Mouse (Mus musculus) kidney, postnatal 0 days (tissue): Measurements from ENCODE around the gene Vil1. TPM values are rescaled to one million over a fixed set of nuclear protein-coding genes. Genes with fewer than 3 reads are reported as not detected.

Experiments used
- ATAC-seq: fragments of 200-750 bp; cut with Nextera tagmentation; replicated peaks from 2 replicates; pipeline ENCODE4 v1.8.0; 2017; ENCODE audit warnings: low read depth, moderate number of reproducible peaks, moderate TSS enrichment, moderate library complexity; ENCODE audit not compliant: low FRiP score
- DNase-seq: peaks from one replicate; pipeline ENCODE4 v3.0.0-alpha.2; 2016; ENCODE audit warnings: low spot score
- H3K27ac ChIP-seq: fragments of 300-500 bp; sonication (generic); 2 replicates; pipeline ENCODE4 v1.5.1; 2014; ENCODE audit warnings: mild to moderate bottlenecking
- H3K27me3 ChIP-seq: fragments of 300-500 bp; sonication (generic); 2 replicates; pipeline ENCODE4 v1.6.1; 2014; ENCODE audit warnings: low read length, mixed read lengths; ENCODE audit not compliant: insufficient read depth
- H3K36me3 ChIP-seq: fragments of 300-500 bp; sonication (generic); 2 replicates; pipeline ENCODE4 v1.6.1; 2014; ENCODE audit warnings: low read length, mixed read lengths; ENCODE audit not compliant: insufficient read depth
- H3K4me1 ChIP-seq: fragments of 300-500 bp; sonication (generic); replicated peaks from 2 replicates; pipeline ENCODE4 v1.6.1; 2014; ENCODE audit warnings: antibody characterized with exemption, low read length, mixed read lengths; ENCODE audit not compliant: insufficient read depth
- H3K4me2 ChIP-seq: fragments of 300-500 bp; sonication (generic); 2 replicates; pipeline ENCODE4 v1.6.1; 2014; ENCODE audit warnings: mild to moderate bottlenecking, low read length, moderate library complexity, mixed read lengths
- H3K4me3 ChIP-seq: fragments of 300-500 bp; sonication (generic); replicated peaks from 2 replicates; pipeline ENCODE4 v1.5.1; 2014; ENCODE audit warnings: low read depth, low read length
- H3K9ac ChIP-seq: fragments of 300-500 bp; sonication (generic); 2 replicates; pipeline ENCODE4 v1.6.1; 2014; ENCODE audit warnings: low read depth, low read length
- H3K9me3 ChIP-seq: fragments of 300-500 bp; sonication (generic); replicated peaks from 2 replicates; pipeline ENCODE4 v1.6.1; 2016; ENCODE audit warnings: low read length, inconsistent platforms, mixed read lengths
- CTCF ChIP-seq: IDR thresholded peaks from 2 replicates; pipeline ENCODE4 v1.5.1; 2016; ENCODE audit warnings: antibody characterized with exemption, low read depth, mild to moderate bottlenecking, moderate library complexity
- WGBS: fragments of 180-500 bp; shearing (Covaris S2); extraction: QIAGEN DNeasy Blood & Tissue Kit; methylation state at CpG from one replicate; pipeline ENCODE4 v1.1.7; 2014; 5-methylcytosine and 5-hydroxymethylcytosine counted together
- microRNA counts: library from miRNA; unstranded; fragments of <30 nt; microRNA quantifications from one replicate; lab custom pipeline; 2015
- microRNA-seq: library from miRNA; unstranded; fragments of <30 nt; microRNA quantifications from one replicate; pipeline ENCODE4, GENCODE M21; 2016
- polyA plus RNA-seq: library from polyadenylated mRNA; unstranded; fragments of >200 nt; fragmentation: Nextera tagmentation; extraction: Ambion mirVana; gene quantifications from 2 replicates; pipeline ENCODE4 v1.2.1, GENCODE M21; 2015

Vil1 gene
- polyA plus RNA-seq, 1 experiment from 2014 or later = 17.0 TPM

GRCm38 (mm10) chr1:74437702-74438427, 28.7 kb downstream of the Vil1 start:
- Histone ChIP-seq H3K27me3 (no peaks in the 10 kb centered on the region), H3K9ac (no peak overlapping the region), H3K36me3 (peaks cover 47% of the 10 kb centered on the region), H3K4me3 (no peak overlapping the region), H3K4me1 (no peaks in the 10 kb centered on the region), H3K27ac (no peak overlapping the region), H3K4me2 (no peak overlapping the region), H3K9me3 (no peaks in the 10 kb centered on the region)
- no peak for TF ChIP-seq CTCF
- DNase-seq (no peak), ATAC-seq (no peak)
- 77% methylated on average over 8 of the region's 8 CpGs for WGBS

- TF ChIP-seq CTCF = no peak
- H3K4me2 ChIP-seq = no peak overlapping the region
- H3K27ac ChIP-seq = no peak overlapping the region
- H3K4me3 ChIP-seq = no peak overlapping the region
- H3K4me1 ChIP-seq = no peaks in the 10 kb centered on the region
- 90% methylated on average over 19 of the region's 19 CpGs for WGBS
- H3K9ac ChIP-seq = no peak overlapping the region
- no peaks in the 10 kb centered on the region for H3K9me3 ChIP-seq
- DNase-seq (no peak), ATAC-seq (no peak)
- peaks cover 43% of the 10 kb centered on the region for H3K36me3 ChIP-seq
- H3K27me3 ChIP-seq = no peaks in the 10 kb centered on the region
Measured at GRCm38 (mm10) chr1:74439166-74439876, 30.1 kb downstream of the Vil1 start.

- no peak for DNase-seq
- ATAC-seq = no peak
- H3K4me1 ChIP-seq = no peaks in the 10 kb centered on the region
- no peak for TF ChIP-seq CTCF
- H3K9me3 ChIP-seq = no peaks in the 10 kb centered on the region
- H3K27ac ChIP-seq = no peak overlapping the region
- H3K4me3 ChIP-seq = no peak overlapping the region
- H3K9ac ChIP-seq = no peak overlapping the region
- WGBS = 81% methylated on average over 2 of the region's 2 CpGs
- peaks cover 25% of the 10 kb centered on the region; the same call in 1 of the 2 replicates for H3K36me3 ChIP-seq
- no peak overlapping the region for H3K4me2 ChIP-seq
- H3K27me3 ChIP-seq = no peaks in the 10 kb centered on the region
Measured at GRCm38 (mm10) chr1:74444538-74444937, 35.4 kb downstream of the Vil1 start.

- peaks cover 42% of the 10 kb centered on the region for H3K36me3 ChIP-seq
- H3K4me2 ChIP-seq = no peak overlapping the region
- no peak overlapping the region for H3K27ac ChIP-seq
- H3K4me1 ChIP-seq = no peaks in the 10 kb centered on the region
- 31% methylated on average over 4 of the region's 4 CpGs for WGBS
- no peaks in the 10 kb centered on the region for H3K27me3 ChIP-seq
- H3K9me3 ChIP-seq = no peaks in the 10 kb centered on the region
- DNase-seq (peak; percentile 92), ATAC-seq (peak; percentile 86)
- TF ChIP-seq CTCF = peak; percentile 76
- H3K9ac ChIP-seq = no peak overlapping the region
- no peak overlapping the region for H3K4me3 ChIP-seq
Measured at GRCm38 (mm10) chr1:74452611-74453045, 43.5 kb downstream of the Vil1 start.

- peak; percentile 76 for TF ChIP-seq CTCF
- Histone ChIP-seq H3K9me3 (no peaks in the 10 kb centered on the region), H3K27me3 (no peaks in the 10 kb centered on the region), H3K9ac (no peak overlapping the region), H3K27ac (no peak overlapping the region), H3K4me3 (no peak overlapping the region), H3K36me3 (peaks cover 28% of the 10 kb centered on the region), H3K4me1 (no peaks in the 10 kb centered on the region), H3K4me2 (no peak overlapping the region)
- DNase-seq (peak; percentile 66), ATAC-seq (no peak)
- WGBS = 57% methylated on average over 2 of the region's 2 CpGs
Measured at GRCm38 (mm10) chr1:74460273-74460672, 51.1 kb downstream of the Vil1 start.

MicroRNA genes within 50 kb of the gene (microRNA counts, 519-probe panel; counts per million panel counts)
- 5,363 counts per million, percentile 86 among the panel's probes with 10 or more counts for microRNA mmu-miR-26b (lab: Ali Mortazavi, UCI)

Small RNAs within 50 kb of the gene (microRNA-seq; reads per million reads assigned to microRNA genes)
- gene Mir26b = 35,722 reads per million, percentile 98 among the genes with 10 or more reads in this experiment

Other genes with a start within 250 kb of the Vil1 start
- not detected in 2 replicates for gene Cxcr1, start 214.7 kb upstream of the Vil1 start, polyA plus RNA-seq
- gene Arpc2, start 173.3 kb upstream of the Vil1 start, polyA plus RNA-seq = 487 TPM in 2 replicates
- gene Gpbar1, start 130.8 kb upstream of the Vil1 start, polyA plus RNA-seq = 1.0 and 1.7 TPM in 2 replicates
- gene Aamp, start 124.6 kb upstream of the Vil1 start, polyA plus RNA-seq = 248 and 264 TPM in 2 replicates
- 162 and 169 TPM in 2 replicates for gene Pnkd, start 124.4 kb upstream of the Vil1 start, polyA plus RNA-seq
- 27.8 and 30.8 TPM in 2 replicates for gene Tmbim1, start 103.8 kb upstream of the Vil1 start, polyA plus RNA-seq
- 0.59 and 0.75 TPM in 2 replicates for gene Catip, start 47.3 kb upstream of the Vil1 start, polyA plus RNA-seq
- gene Slc11a1, start 34.2 kb upstream of the Vil1 start, polyA plus RNA-seq = 2.6 and 3.6 TPM in 2 replicates
- gene Ctdsp1, start 17.9 kb upstream of the Vil1 start, polyA plus RNA-seq = 73.3 and 75.8 TPM in 2 replicates
- 49.8 and 51.6 TPM in 2 replicates for gene Cnot9, start 96.7 kb downstream of the Vil1 start, polyA plus RNA-seq
- gene Plcd4, start 133.5 kb downstream of the Vil1 start, polyA plus RNA-seq = 1.0 and 1.1 TPM in 2 replicates
- gene Usp37, start 134.9 kb downstream of the Vil1 start, polyA plus RNA-seq = 17.4 and 20.2 TPM in 2 replicates
- gene Zfp142, start 178.9 kb downstream of the Vil1 start, polyA plus RNA-seq = 3.6 and 3.9 TPM in 2 replicates
- gene Bcs1l, start 178.9 kb downstream of the Vil1 start, polyA plus RNA-seq = 13.3 and 14.5 TPM in 2 replicates
- 30.4 and 30.5 TPM in 2 replicates for gene Rnf25, start 192.0 kb downstream of the Vil1 start, polyA plus RNA-seq
- 4.8 and 5.0 TPM in 2 replicates for gene Stk36, start 192.1 kb downstream of the Vil1 start, polyA plus RNA-seq